Mouse (Mus musculus) embryonic facial prominence, embryonic 14.5 days (tissue): ENCODE measurements at regions not wholly inside any gene's neighbourhood (a gene's known extent, or its start where the extent isn't known, plus 50 kb on each side); places are given as distances from the start of the nearest gene placed in this dataset.
A peak's percentile ranks its signal among the peaks of the same experiment; 100 is the strongest.

Source experiments
- ATAC-seq: fragments of 200-750 bp; cut with Nextera tagmentation; 2 replicates; pipeline ENCODE4 v1.8.0; 2017; ENCODE audit warnings: low read depth, moderate number of reproducible peaks, moderate TSS enrichment
- DNase-seq: peaks from one replicate; pipeline ENCODE4 v3.0.0-alpha.2; 2015; ENCODE audit warnings: low spot score
- H3K27ac ChIP-seq: fragments of 300-500 bp; sonication (generic); replicated peaks from 2 replicates; pipeline ENCODE4 v1.5.1; 2014; ENCODE audit warnings: low read depth, mild to moderate bottlenecking, low read length, moderate library complexity
- H3K27me3 ChIP-seq: fragments of 300-500 bp; sonication (generic); replicated peaks from 2 replicates; pipeline ENCODE4 v1.6.1; 2014; ENCODE audit warnings: low read length; ENCODE audit not compliant: control insufficient read depth, insufficient read depth
- H3K36me3 ChIP-seq: fragments of 300-500 bp; sonication (generic); 2 replicates; pipeline ENCODE4 v1.6.1; 2014; ENCODE audit warnings: low read length, mixed read lengths; ENCODE audit not compliant: control insufficient read depth, insufficient read depth
- H3K4me1 ChIP-seq: fragments of 300-500 bp; sonication (generic); 2 replicates; pipeline ENCODE4 v1.6.1; 2014; ENCODE audit warnings: antibody characterized with exemption, low read length; ENCODE audit not compliant: control insufficient read depth, insufficient read depth
- H3K4me2 ChIP-seq: fragments of 300-500 bp; sonication (generic); 2 replicates; pipeline ENCODE4 v1.6.1; 2014; ENCODE audit warnings: low read depth, mild to moderate bottlenecking, low read length, moderate library complexity, mixed read lengths
- H3K4me3 ChIP-seq: fragments of 300-500 bp; sonication (generic); 2 replicates; pipeline ENCODE4 v1.5.1; 2014; ENCODE audit warnings: low read depth, mild to moderate bottlenecking, low read length
- H3K9ac ChIP-seq: fragments of 300-500 bp; sonication (generic); 2 replicates; pipeline ENCODE4 v1.6.1; 2014; ENCODE audit warnings: low read depth, mild to moderate bottlenecking, low read length, moderate library complexity, mixed read lengths
- H3K9me3 ChIP-seq: fragments of 300-500 bp; sonication (generic); 2 replicates; pipeline ENCODE4 v1.6.1; 2016; ENCODE audit warnings: low read length; ENCODE audit not compliant: control insufficient read depth
- WGBS: fragments of 180-500 bp; shearing (Covaris S2); extraction: QIAGEN DNeasy Blood & Tissue Kit; methylation state at CpG from one replicate; pipeline ENCODE4 v1.1.7; 2014; 5-methylcytosine and 5-hydroxymethylcytosine counted together

GRCm38 (mm10) chr3:78412669-78413419, 873.5 kb downstream of the Rapgef2 start:
- Histone ChIP-seq H3K4me2 (no peak overlapping the region), H3K36me3 (no peaks in the 10 kb centered on the region), H3K4me1 (no peaks in the 10 kb centered on the region), H3K9me3 (no peaks in the 10 kb centered on the region), H3K27ac (no peak overlapping the region), H3K27me3 (no peaks in the 10 kb centered on the region), H3K4me3 (no peak overlapping the region), H3K9ac (no peak overlapping the region)
- WGBS, result 54% methylated on average over 5 of the region's 5 CpGs
- DNase-seq (no peak), ATAC-seq (no peak)

- no peak for DNase-seq
- Histone ChIP-seq H3K27ac (no peak overlapping the region), H3K4me3 (no peak overlapping the region), H3K9me3 (no peaks in the 10 kb centered on the region), H3K4me1 (no peaks in the 10 kb centered on the region), H3K36me3 (no peaks in the 10 kb centered on the region), H3K27me3 (no peaks in the 10 kb centered on the region), H3K9ac (no peak overlapping the region), H3K4me2 (no peak overlapping the region)
- ATAC-seq, result no peak
- 76% methylated on average over 4 of the region's 4 CpGs for whole genome bisulfite sequencing
Measured at GRCm38 (mm10) chr3:78411395-78411794, 874.9 kb downstream of the Rapgef2 start.

GRCm38 (mm10) chr3:78409237-78409636, 877.1 kb downstream of the Rapgef2 start:
- ATAC-seq (no peak), DNase-seq (no peak)
- H3K36me3 ChIP-seq, result no peaks in the 10 kb centered on the region
- H3K27ac ChIP-seq, result no peak overlapping the region
- H3K4me2 ChIP-seq, result no peak overlapping the region
- no peak overlapping the region for H3K4me3 ChIP-seq
- no peaks in the 10 kb centered on the region for H3K4me1 ChIP-seq
- H3K9me3 ChIP-seq, result no peaks in the 10 kb centered on the region
- WGBS, result 75% methylated on average over 3 of the region's 3 CpGs
- no peak overlapping the region for H3K9ac ChIP-seq
- H3K27me3 ChIP-seq, result no peaks in the 10 kb centered on the region

- no peak overlapping the region for H3K4me2 ChIP-seq
- no peaks in the 10 kb centered on the region for H3K36me3 ChIP-seq
- no peak overlapping the region for H3K27ac ChIP-seq
- no peak overlapping the region for H3K4me3 ChIP-seq
- H3K4me1 ChIP-seq, result no peaks in the 10 kb centered on the region
- H3K27me3 ChIP-seq, result no peaks in the 10 kb centered on the region
- no peak for ATAC-seq
- WGBS, result 35% methylated on average over 6 of the region's 6 CpGs
- DNase-seq, result peak; percentile 12
- no peaks in the 10 kb centered on the region for H3K9me3 ChIP-seq
- H3K9ac ChIP-seq, result no peak overlapping the region
Measured at GRCm38 (mm10) chr3:78405760-78406467, 880.4 kb downstream of the Rapgef2 start.

- Histone ChIP-seq H3K27me3 (no peaks in the 10 kb centered on the region), H3K9me3 (no peaks in the 10 kb centered on the region), H3K4me2 (no peak overlapping the region), H3K4me1 (no peaks in the 10 kb centered on the region), H3K27ac (no peak overlapping the region), H3K36me3 (no peaks in the 10 kb centered on the region), H3K4me3 (no peak overlapping the region), H3K9ac (no peak overlapping the region)
- WGBS, result 48% methylated on average over 1 of the region's 1 CpGs
- no peak for ATAC-seq
- peak; percentile 72 for DNase-seq
Measured at GRCm38 (mm10) chr3:78358377-78358776, 927.9 kb downstream of the Rapgef2 start.

DNA sequence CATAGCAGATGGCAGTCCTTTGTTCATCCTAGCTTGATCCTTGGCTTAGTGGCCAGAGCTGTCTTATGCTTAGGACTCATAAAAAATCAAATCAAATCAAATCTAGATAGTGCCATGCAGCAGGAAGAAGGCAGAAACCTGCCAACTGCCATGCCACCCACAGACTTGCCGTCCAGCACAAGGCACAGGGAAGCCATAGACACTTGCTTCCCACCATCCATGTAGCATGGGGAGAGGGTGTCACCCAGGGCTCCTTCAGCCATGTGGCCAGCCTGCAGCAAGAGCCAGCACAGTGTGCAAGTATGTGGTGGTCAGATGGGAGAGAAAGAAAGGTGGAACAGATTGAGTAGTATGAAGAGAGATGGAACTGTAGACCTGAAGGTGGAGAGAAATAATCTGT, 946.4 kb downstream of the Rapgef2 start:
- WGBS, result 86% methylated on average over 1 of the region's 1 CpGs
- no peak for ATAC-seq

GRCm38 (mm10) chr3:78311630-78312406, 974.5 kb downstream of the Rapgef2 start:
- WGBS, result 64% methylated on average over 7 of the region's 7 CpGs
- H3K27ac ChIP-seq, result no peak overlapping the region
- no peaks in the 10 kb centered on the region for H3K9me3 ChIP-seq
- ATAC-seq (no peak), DNase-seq (peak; percentile 6)
- H3K9ac ChIP-seq, result no peak overlapping the region
- H3K27me3 ChIP-seq, result no peaks in the 10 kb centered on the region
- no peak overlapping the region for H3K4me3 ChIP-seq
- H3K4me2 ChIP-seq, result no peak overlapping the region
- H3K36me3 ChIP-seq, result no peaks in the 10 kb centered on the region
- H3K4me1 ChIP-seq, result no peaks in the 10 kb centered on the region

More for the DNA sequence above, 946.4 kb downstream of the Rapgef2 start:
- no peak overlapping the region for H3K27ac ChIP-seq
- H3K9ac ChIP-seq, result no peak overlapping the region
- no peaks in the 10 kb centered on the region for H3K4me1 ChIP-seq
- no peak for DNase-seq
- no peak overlapping the region for H3K4me2 ChIP-seq
- no peaks in the 10 kb centered on the region for H3K36me3 ChIP-seq
- no peaks in the 10 kb centered on the region for H3K9me3 ChIP-seq
- no peaks in the 10 kb centered on the region for H3K27me3 ChIP-seq
- no peak overlapping the region for H3K4me3 ChIP-seq

DNA sequence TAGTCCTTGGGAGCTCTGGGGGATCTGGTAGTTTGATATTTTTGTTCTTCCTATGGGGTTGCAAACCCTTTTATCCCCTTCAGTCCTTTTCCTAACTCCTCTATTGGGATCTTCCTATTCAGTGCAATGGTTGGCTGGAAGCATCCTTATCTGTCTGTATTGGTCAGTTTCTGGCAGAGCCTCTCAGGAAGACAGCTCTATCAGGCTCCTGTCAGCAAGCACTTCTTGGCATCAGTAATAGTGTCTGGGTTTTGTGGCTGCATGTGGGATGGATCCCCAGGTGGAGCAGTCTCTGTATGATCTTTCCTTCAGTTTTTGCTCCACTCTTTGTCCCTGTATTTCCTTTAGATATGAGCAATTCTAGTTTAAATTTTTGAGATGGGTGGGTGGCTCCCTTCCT, 985.8 kb downstream of the Rapgef2 start:
- H3K4me1 ChIP-seq, result no peaks in the 10 kb centered on the region
- H3K36me3 ChIP-seq, result no peaks in the 10 kb centered on the region
- no peaks in the 10 kb centered on the region for H3K27me3 ChIP-seq
- no peak overlapping the region for H3K9ac ChIP-seq
- DNase-seq (no peak), ATAC-seq (no peak)
- H3K9me3 ChIP-seq, result no peaks in the 10 kb centered on the region
- H3K27ac ChIP-seq, result no peak overlapping the region
- H3K4me3 ChIP-seq, result no peak overlapping the region
- H3K4me2 ChIP-seq, result no peak overlapping the region
